Mouse (Mus musculus): Measurements from ENCODE around the gene Prr11. TPM values are rescaled to one million over a fixed set of nuclear protein-coding genes. Genes with fewer than 3 reads are reported as not detected.
A peak's percentile ranks its signal among the peaks of the same experiment; 100 is the strongest.
"Not testable (repeated sequence)": the region's sequence is repeated elsewhere in the genome, so short reads cannot be mapped to it uniquely, and the experiment has no call there.

Prr11 gene
- polyA plus RNA-seq, 1 experiment from 2014 or later: 1.9 TPM

- 1% methylated on average over 43 of the region's 43 CpGs for WGBS
- Histone ChIP-seq H3K27me3 (replicated peaks) (no peaks in the 10 kb centered on the region), H3K27ac (peak within 1 kb of the TSS; percentile 70), H3K4me2 (peak within 1 kb of the TSS; percentile 96), H3K4me1 (peaks cover 36% of the 10 kb centered on the region), H3K9me3 (no peaks in the 10 kb centered on the region), H3K9ac (peak within 1 kb of the TSS; percentile 63), H3K36me3 (replicated peaks) (peaks cover 5% of the 10 kb centered on the region; the same call in 1 of the 2 replicates), H3K4me3 (peak within 1 kb of the TSS; percentile 78)
- ATAC-seq (replicated peaks): peak; percentile 85
Measured at GRCm38 (mm10) chr11:87086290-87086984, 22.1 kb downstream of the Prr11 start, which contains the start of gene Smg8. Smg8 (minus strand) TSS chr11:87086774.

GRCm38 (mm10) chr11:87085461-87085860 is 23.0 kb downstream of the Prr11 start:
- WGBS: 91% methylated on average over 13 of the region's 13 CpGs
- peak overlapping the region; percentile 96 for H3K4me2 ChIP-seq
- peaks cover 8% of the 10 kb centered on the region for H3K36me3 ChIP-seq (replicated peaks)
- H3K4me3 ChIP-seq: peak overlapping the region; percentile 78
- no peaks in the 10 kb centered on the region for H3K27me3 ChIP-seq (replicated peaks)
- H3K9ac ChIP-seq: peak overlapping the region; percentile 63; the same call in 1 of the 2 replicates
- no peak overlapping the region for H3K27ac ChIP-seq
- no peak for ATAC-seq (replicated peaks)
- no peaks in the 10 kb centered on the region for H3K9me3 ChIP-seq
- H3K4me1 ChIP-seq: peaks cover 36% of the 10 kb centered on the region

GRCm38 (mm10) chr11:87083712-87084111 is 24.8 kb downstream of the Prr11 start:
- no peaks in the 10 kb centered on the region for H3K9me3 ChIP-seq
- no peak overlapping the region for H3K27ac ChIP-seq
- 0 out of 2 replicates have a peak overlapping the region, but pooled peaks have one; percentile 96 for H3K4me2 ChIP-seq
- no peak for ATAC-seq (replicated peaks)
- H3K9ac ChIP-seq: no peak overlapping the region
- 81% methylated on average over 1 of the region's 1 CpGs for whole genome bisulfite sequencing
- H3K4me3 ChIP-seq: no peak overlapping the region
- no peaks in the 10 kb centered on the region for H3K27me3 ChIP-seq (replicated peaks)
- peaks cover 22% of the 10 kb centered on the region for H3K36me3 ChIP-seq (replicated peaks)
- peaks cover 43% of the 10 kb centered on the region for H3K4me1 ChIP-seq

- ATAC-seq (replicated peaks): peak; percentile 98
- H3K9ac ChIP-seq: peak within 1 kb of the TSS; percentile 93
- H3K36me3 ChIP-seq (replicated peaks): peaks cover 9% of the 10 kb centered on the region; the same call in 1 of the 2 replicates
- H3K27me3 ChIP-seq (replicated peaks): no peaks in the 10 kb centered on the region
- peak within 1 kb of the TSS; percentile 95 for H3K27ac ChIP-seq
- H3K4me1 ChIP-seq: peaks cover 39% of the 10 kb centered on the region
- peak within 1 kb of the TSS; percentile 81 for H3K4me3 ChIP-seq
- no peaks in the 10 kb centered on the region for H3K9me3 ChIP-seq
- under 1% methylated on average over 43 of the region's 43 CpGs for WGBS
- H3K4me2 ChIP-seq: peak within 1 kb of the TSS; percentile 67
Measured at GRCm38 (mm10) chr11:87073866-87074440, 34.6 kb downstream of the Prr11 start, which contains the start of gene Gdpd1. Gdpd1 (minus strand) TSS chr11:87074062.

GRCm38 (mm10) chr11:87073343-87073865 is 35.1 kb downstream of the Prr11 start:
- Histone ChIP-seq H3K4me3 (peak overlapping the region; percentile 81), H3K9me3 (no peaks in the 10 kb centered on the region), H3K27me3 (replicated peaks) (no peaks in the 10 kb centered on the region), H3K4me1 (peaks cover 39% of the 10 kb centered on the region), H3K4me2 (peak overlapping the region; percentile 67), H3K36me3 (replicated peaks) (peaks cover 9% of the 10 kb centered on the region; the same call in 1 of the 2 replicates), H3K27ac (peak overlapping the region; percentile 95), H3K9ac (peak overlapping the region; percentile 93)
- ATAC-seq (replicated peaks): peak; percentile 70
- WGBS: under 1% methylated on average over 24 of the region's 24 CpGs

- no peak for ATAC-seq (replicated peaks)
- Histone ChIP-seq H3K4me1 (no peaks in the 10 kb centered on the region), H3K9ac (no peak overlapping the region), H3K36me3 (replicated peaks) (peaks cover 36% of the 10 kb centered on the region), H3K27ac (no peak overlapping the region), H3K27me3 (replicated peaks) (no peaks in the 10 kb centered on the region), H3K4me3 (no peak overlapping the region), H3K9me3 (no peaks in the 10 kb centered on the region), H3K4me2 (no peak overlapping the region)
- WGBS: 77% methylated on average over 3 of the region's 3 CpGs
Measured at GRCm38 (mm10) chr11:87062087-87062486, 46.4 kb downstream of the Prr11 start.

GRCm38 (mm10) chr11:87060410-87060809 is 48.1 kb downstream of the Prr11 start:
- Histone ChIP-seq H3K27ac (no peak overlapping the region), H3K36me3 (replicated peaks) (peaks cover 47% of the 10 kb centered on the region), H3K9me3 (no peaks in the 10 kb centered on the region), H3K4me1 (no peaks in the 10 kb centered on the region), H3K4me2 (no peak overlapping the region), H3K4me3 (no peak overlapping the region), H3K27me3 (replicated peaks) (no peaks in the 10 kb centered on the region), H3K9ac (no peak overlapping the region)
- no peak for ATAC-seq (replicated peaks)
- WGBS: 96% methylated on average over 2 of the region's 2 CpGs

GRCm38 (mm10) chr11:87056286-87056685 is 52.2 kb downstream of the Prr11 start:
- Histone ChIP-seq H3K36me3 (replicated peaks) (peaks cover 49% of the 10 kb centered on the region), H3K4me3 (no peak overlapping the region), H3K27ac (no peak overlapping the region), H3K4me1 (no peaks in the 10 kb centered on the region), H3K9ac (no peak overlapping the region), H3K4me2 (no peak overlapping the region), H3K27me3 (replicated peaks) (no peaks in the 10 kb centered on the region), H3K9me3 (no peaks in the 10 kb centered on the region)
- WGBS: 94% methylated on average over 6 of the region's 6 CpGs
- ATAC-seq (replicated peaks): no peak

- not testable (repeated sequence) for H3K9ac ChIP-seq; H3K9me3 ChIP-seq; ATAC-seq (replicated peaks); H3K4me2 ChIP-seq; H3K27me3 ChIP-seq (replicated peaks); H3K4me1 ChIP-seq; H3K27ac ChIP-seq; H3K4me3 ChIP-seq
- 97% methylated on average over 7 of the region's 7 CpGs for WGBS
- H3K36me3 ChIP-seq (replicated peaks): peaks cover 41% of the 10 kb centered on the region
Measured at GRCm38 (mm10) chr11:87048900-87049299, 59.6 kb downstream of the Prr11 start.

- WGBS: 93% methylated on average over 5 of the region's 5 CpGs
- no peak overlapping the region for H3K4me2 ChIP-seq
- no peak overlapping the region for H3K4me3 ChIP-seq
- no peaks in the 10 kb centered on the region for H3K4me1 ChIP-seq
- H3K9me3 ChIP-seq: no peaks in the 10 kb centered on the region
- no peak overlapping the region for H3K27ac ChIP-seq
- ATAC-seq (replicated peaks): no peak
- H3K27me3 ChIP-seq (replicated peaks): no peaks in the 10 kb centered on the region
- H3K9ac ChIP-seq: no peak overlapping the region
- peaks cover 46% of the 10 kb centered on the region for H3K36me3 ChIP-seq (replicated peaks)
Measured at GRCm38 (mm10) chr11:87046968-87047367, 61.5 kb downstream of the Prr11 start.

- Histone ChIP-seq H3K27ac (no peak overlapping the region), H3K36me3 (replicated peaks) (peaks cover 59% of the 10 kb centered on the region), H3K9me3 (no peaks in the 10 kb centered on the region), H3K4me1 (no peaks in the 10 kb centered on the region), H3K27me3 (replicated peaks) (no peaks in the 10 kb centered on the region), H3K4me2 (no peak overlapping the region), H3K4me3 (no peak overlapping the region), H3K9ac (no peak overlapping the region)
- ATAC-seq (replicated peaks): no peak
- WGBS: 95% methylated on average over 3 of the region's 3 CpGs
Measured at GRCm38 (mm10) chr11:87043052-87043451, 65.5 kb downstream of the Prr11 start.

GRCm38 (mm10) chr11:87039307-87039963 is 69.1 kb downstream of the Prr11 start:
- no peak for ATAC-seq (replicated peaks)
- Histone ChIP-seq H3K36me3 (replicated peaks) (peaks cover 68% of the 10 kb centered on the region), H3K27ac (no peak overlapping the region), H3K4me3 (no peak overlapping the region), H3K27me3 (replicated peaks) (no peaks in the 10 kb centered on the region), H3K9me3 (no peaks in the 10 kb centered on the region), H3K4me2 (no peak overlapping the region), H3K4me1 (no peaks in the 10 kb centered on the region), H3K9ac (no peak overlapping the region)
- 89% methylated on average over 9 of the region's 9 CpGs for WGBS

Measured in midbrain, embryonic 15.5 days (tissue).